Mouse (Mus musculus): ENCODE measurements around the gene Atp8b3.

GRCm38 (mm10) chr10:80496421-80496820 lies 42.5 kb downstream of the Atp8b3 start:
- TF ChIP-seq CTCF (IDR thresholded peaks at IDR 0.05) (no peak), EP300 (IDR thresholded peaks at IDR 0.05) (no peak)
